Mouse (Mus musculus): ENCODE data around the gene Uba52. TPM values are rescaled to one million over a fixed set of nuclear protein-coding genes. Genes with fewer than 3 reads are reported as not detected.

Uba52 gene
- polyA plus RNA-seq, 1 experiment from 2014 or later, result 758 TPM

- Histone ChIP-seq H3K4me1 (replicated peaks) (peaks cover 86% of the 10 kb centered on the region), H3K4me2 (no peak overlapping the region), H3K9me3 (replicated peaks) (no peaks in the 10 kb centered on the region), H3K27ac (no peak overlapping the region), H3K4me3 (replicated peaks) (no peak overlapping the region), H3K36me3 (peaks cover 4% of the 10 kb centered on the region; the same call in 1 of the 2 replicates), H3K27me3 (no peaks in the 10 kb centered on the region), H3K9ac (no peak overlapping the region)
- WGBS (ENCODE audit: insufficient replicate concordance), result 58% methylated on average over 4 of the region's 4 CpGs
- ATAC-seq (ENCODE audit: low read depth), result no peak
- no peak for DNase-seq
These were observed 35.8 kb upstream of the Uba52 start for GRCm38 (mm10) chr8:70546412-70546811.

- no peaks in the 10 kb centered on the region; the same call in 1 of the 2 replicates for H3K36me3 ChIP-seq
- H3K4me1 ChIP-seq (replicated peaks), result peaks cover 91% of the 10 kb centered on the region
- H3K4me3 ChIP-seq (replicated peaks), result 0 out of 2 replicates have a peak overlapping the region, but pooled peaks have one; percentile 2
- H3K4me2 ChIP-seq, result peak overlapping the region; percentile 21
- WGBS (ENCODE audit: insufficient replicate concordance), result 49% methylated on average over 6 of the region's 6 CpGs
- ATAC-seq (ENCODE audit: low read depth) (no peak), DNase-seq (no peak)
- H3K9me3 ChIP-seq (replicated peaks), result no peaks in the 10 kb centered on the region
- no peaks in the 10 kb centered on the region for H3K27me3 ChIP-seq
- peak overlapping the region; percentile 78 for H3K27ac ChIP-seq
- 0 out of 2 replicates have a peak overlapping the region, but pooled peaks have one; percentile 18 for H3K9ac ChIP-seq
These were observed 33.6 kb upstream of the Uba52 start for GRCm38 (mm10) chr8:70544200-70544687.

DNA sequence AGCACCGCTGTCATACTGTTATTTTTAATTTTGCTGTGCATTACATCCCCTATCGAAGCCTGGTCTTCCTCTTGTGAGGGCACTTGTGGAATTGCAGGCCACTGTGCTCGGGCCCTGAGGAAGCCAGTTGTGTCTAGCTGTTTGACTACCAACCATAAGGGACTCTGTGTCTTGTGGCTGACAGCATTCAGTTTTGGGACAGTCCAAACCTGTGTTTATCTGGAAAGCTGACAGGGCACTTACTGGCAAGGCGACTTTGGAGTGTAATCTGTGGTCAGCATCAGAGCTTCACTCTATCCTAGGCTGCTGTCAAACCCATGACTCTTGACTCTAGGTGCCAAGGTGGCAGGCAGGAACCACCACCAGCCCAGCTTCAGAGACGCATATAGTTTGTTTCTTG is 30.5 kb upstream of the Uba52 start:
- ATAC-seq (ENCODE audit: low read depth) (no peak), DNase-seq (no peak)
- Histone ChIP-seq H3K36me3 (peaks cover 11% of the 10 kb centered on the region), H3K27me3 (no peaks in the 10 kb centered on the region), H3K4me1 (replicated peaks) (peaks cover 72% of the 10 kb centered on the region), H3K4me3 (replicated peaks) (peak overlapping the region; percentile 93), H3K4me2 (peak overlapping the region; percentile 99), H3K27ac (peak overlapping the region; percentile 98), H3K9me3 (replicated peaks) (no peaks in the 10 kb centered on the region), H3K9ac (peak overlapping the region; percentile 93)
- 61% methylated on average over 5 of the region's 5 CpGs for WGBS (ENCODE audit: insufficient replicate concordance)

- 24% methylated on average over 7 of the region's 7 CpGs for WGBS (ENCODE audit: insufficient replicate concordance)
- H3K4me1 ChIP-seq (replicated peaks), result peaks cover 67% of the 10 kb centered on the region
- peak overlapping the region; percentile 93 for H3K9ac ChIP-seq
- peak overlapping the region; percentile 93 for H3K4me3 ChIP-seq (replicated peaks)
- DNase-seq (no peak), ATAC-seq (ENCODE audit: low read depth) (no peak)
- H3K27ac ChIP-seq, result peak overlapping the region; percentile 98
- peaks cover 16% of the 10 kb centered on the region for H3K36me3 ChIP-seq
- H3K4me2 ChIP-seq, result peak overlapping the region; percentile 99
- H3K9me3 ChIP-seq (replicated peaks), result no peaks in the 10 kb centered on the region
- no peaks in the 10 kb centered on the region for H3K27me3 ChIP-seq
These were observed 30.0 kb upstream of the Uba52 start for GRCm38 (mm10) chr8:70540507-70541071.

GRCm38 (mm10) chr8:70540013-70540506 is 29.5 kb upstream of the Uba52 start:
- WGBS (ENCODE audit: insufficient replicate concordance), result 3% methylated on average over 4 of the region's 4 CpGs
- DNase-seq (no peak), ATAC-seq (ENCODE audit: low read depth) (no peak)
- Histone ChIP-seq H3K4me3 (replicated peaks) (peak overlapping the region; percentile 93), H3K9me3 (replicated peaks) (no peaks in the 10 kb centered on the region), H3K4me1 (replicated peaks) (peaks cover 62% of the 10 kb centered on the region), H3K27me3 (no peaks in the 10 kb centered on the region), H3K9ac (peak overlapping the region; percentile 93), H3K36me3 (peaks cover 22% of the 10 kb centered on the region), H3K4me2 (peak overlapping the region; percentile 99), H3K27ac (peak overlapping the region; percentile 98)

GRCm38 (mm10) chr8:70539077-70539813 is 28.6 kb upstream of the Uba52 start, which contains the start of gene Ell:
Gene Ell, plus strand, starts transcription at chr8:70539457.
- H3K27ac ChIP-seq, result peak within 1 kb of the TSS; percentile 98
- peak; percentile 84 for ATAC-seq (ENCODE audit: low read depth)
- H3K27me3 ChIP-seq, result no peaks in the 10 kb centered on the region
- peaks cover 30% of the 10 kb centered on the region for H3K36me3 ChIP-seq
- WGBS (ENCODE audit: insufficient replicate concordance), result under 1% methylated on average over 58 of the region's 58 CpGs
- peak within 1 kb of the TSS; percentile 99 for H3K4me2 ChIP-seq
- no peaks in the 10 kb centered on the region for H3K9me3 ChIP-seq (replicated peaks)
- peak within 1 kb of the TSS; percentile 93 for H3K9ac ChIP-seq
- peak; percentile 100 for DNase-seq
- H3K4me3 ChIP-seq (replicated peaks), result peak within 1 kb of the TSS; percentile 93
- H3K4me1 ChIP-seq (replicated peaks), result peaks cover 53% of the 10 kb centered on the region

DNA sequence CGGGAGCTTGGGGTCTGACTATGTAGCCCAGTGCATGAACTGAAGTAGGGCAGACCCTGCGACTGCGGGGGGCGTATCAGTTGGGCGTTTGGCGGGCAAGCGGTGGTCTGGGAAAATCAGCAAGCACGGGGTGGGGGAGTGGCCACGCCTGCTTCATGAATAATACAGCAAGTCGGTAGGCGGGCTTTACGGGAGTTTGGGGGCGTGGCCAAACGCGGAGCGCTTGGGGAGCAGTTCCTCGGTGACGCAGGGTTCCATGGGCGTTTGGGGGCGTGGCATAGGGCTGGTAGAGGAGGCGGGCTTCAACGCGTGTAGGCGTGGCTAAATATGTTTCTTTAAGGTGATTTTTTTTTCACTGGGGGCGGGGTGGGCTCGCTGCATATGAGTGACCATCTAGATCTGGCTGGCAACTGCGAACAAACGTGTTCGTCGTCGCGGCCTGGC is 28.1 kb upstream of the Uba52 start:
- Histone ChIP-seq H3K36me3 (peaks cover 36% of the 10 kb centered on the region), H3K9me3 (replicated peaks) (no peaks in the 10 kb centered on the region), H3K27me3 (no peaks in the 10 kb centered on the region), H3K27ac (peak overlapping the region; percentile 98), H3K4me2 (peak overlapping the region; percentile 99), H3K9ac (peak overlapping the region; percentile 79), H3K4me3 (replicated peaks) (peak overlapping the region; percentile 93), H3K4me1 (replicated peaks) (peaks cover 48% of the 10 kb centered on the region)
- DNase-seq, result peak; percentile 99
- ATAC-seq (ENCODE audit: low read depth), result peak; percentile 50
- WGBS (ENCODE audit: insufficient replicate concordance), result under 1% methylated on average over 32 of the region's 32 CpGs

DNA sequence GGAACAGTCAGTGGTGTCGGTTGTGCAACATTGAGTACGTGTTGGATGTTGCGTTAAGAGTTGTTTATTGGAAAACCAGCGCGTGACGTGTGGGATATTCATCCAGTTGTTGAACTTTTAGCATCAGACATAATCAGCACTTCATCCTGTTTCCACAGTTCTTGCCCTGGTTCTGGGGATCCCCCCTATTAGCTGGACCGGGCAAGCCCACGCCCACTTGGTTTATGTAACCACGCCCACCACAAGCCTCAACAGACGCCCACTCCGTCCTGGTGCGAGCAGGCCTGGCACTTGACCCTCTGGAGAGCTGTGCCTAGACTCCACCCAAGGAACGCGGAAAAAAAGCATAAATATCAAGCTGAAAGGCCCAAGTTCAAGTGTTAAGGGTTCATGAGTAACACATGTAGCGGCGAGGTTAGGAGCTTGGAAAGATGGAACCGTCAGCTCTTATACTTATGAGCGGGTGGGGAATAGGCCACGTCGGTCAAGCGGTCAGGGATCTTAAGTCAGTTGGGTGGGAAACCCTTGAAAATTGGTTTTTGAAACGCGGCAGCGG is 27.5 kb upstream of the Uba52 start:
- DNase-seq, result peak; percentile 56
- 0 out of 2 replicates have a peak, but pooled peaks have one; percentile 9 for ATAC-seq (ENCODE audit: low read depth)
- Histone ChIP-seq H3K36me3 (peaks cover 41% of the 10 kb centered on the region), H3K9ac (peak overlapping the region; percentile 79), H3K4me1 (replicated peaks) (peaks cover 42% of the 10 kb centered on the region), H3K27me3 (no peaks in the 10 kb centered on the region), H3K9me3 (replicated peaks) (no peaks in the 10 kb centered on the region), H3K4me2 (peak overlapping the region; percentile 99), H3K27ac (peak overlapping the region; percentile 92), H3K4me3 (replicated peaks) (peak overlapping the region; percentile 93)
- WGBS (ENCODE audit: insufficient replicate concordance), result 15% methylated on average over 24 of the region's 24 CpGs

GRCm38 (mm10) chr8:70535701-70536100 is 25.1 kb upstream of the Uba52 start:
- H3K4me2 ChIP-seq, result no peak overlapping the region
- no peak overlapping the region for H3K4me3 ChIP-seq (replicated peaks)
- no peaks in the 10 kb centered on the region for H3K27me3 ChIP-seq
- no peak overlapping the region for H3K27ac ChIP-seq
- no peak overlapping the region for H3K9ac ChIP-seq
- DNase-seq, result no peak
- H3K9me3 ChIP-seq (replicated peaks), result no peaks in the 10 kb centered on the region
- WGBS (ENCODE audit: insufficient replicate concordance), result 87% methylated on average over 2 of the region's 2 CpGs
- ATAC-seq (ENCODE audit: low read depth), result no peak
- H3K36me3 ChIP-seq, result peaks cover 65% of the 10 kb centered on the region
- H3K4me1 ChIP-seq (replicated peaks), result peaks cover 24% of the 10 kb centered on the region

- no peak for DNase-seq
- Histone ChIP-seq H3K9me3 (replicated peaks) (no peaks in the 10 kb centered on the region), H3K4me2 (no peak overlapping the region), H3K27me3 (no peaks in the 10 kb centered on the region), H3K4me3 (replicated peaks) (no peak overlapping the region), H3K36me3 (peaks cover 70% of the 10 kb centered on the region), H3K27ac (no peak overlapping the region), H3K9ac (no peak overlapping the region), H3K4me1 (replicated peaks) (peaks cover 24% of the 10 kb centered on the region)
- ATAC-seq (ENCODE audit: low read depth), result no peak
- WGBS (ENCODE audit: insufficient replicate concordance), result 82% methylated on average over 3 of the region's 3 CpGs
These were observed 24.6 kb upstream of the Uba52 start for GRCm38 (mm10) chr8:70535221-70535620.

- Histone ChIP-seq H3K9ac (0 out of 2 replicates have a peak overlapping the region, but pooled peaks have one; percentile 2), H3K9me3 (replicated peaks) (no peaks in the 10 kb centered on the region), H3K4me1 (replicated peaks) (peaks cover 29% of the 10 kb centered on the region), H3K27me3 (no peaks in the 10 kb centered on the region), H3K27ac (no peak overlapping the region), H3K4me2 (no peak overlapping the region), H3K4me3 (replicated peaks) (no peak overlapping the region), H3K36me3 (peaks cover 75% of the 10 kb centered on the region)
- ATAC-seq (ENCODE audit: low read depth) (no peak), DNase-seq (no peak)
- WGBS (ENCODE audit: insufficient replicate concordance), result 94% methylated on average over 12 of the region's 12 CpGs
These were observed 23.7 kb upstream of the Uba52 start for GRCm38 (mm10) chr8:70534281-70534680.

All from liver, embryonic 13.5 days (tissue).